24 mouse cellular contexts compared by ENCODE assay signal in the genomic region with DNA sequence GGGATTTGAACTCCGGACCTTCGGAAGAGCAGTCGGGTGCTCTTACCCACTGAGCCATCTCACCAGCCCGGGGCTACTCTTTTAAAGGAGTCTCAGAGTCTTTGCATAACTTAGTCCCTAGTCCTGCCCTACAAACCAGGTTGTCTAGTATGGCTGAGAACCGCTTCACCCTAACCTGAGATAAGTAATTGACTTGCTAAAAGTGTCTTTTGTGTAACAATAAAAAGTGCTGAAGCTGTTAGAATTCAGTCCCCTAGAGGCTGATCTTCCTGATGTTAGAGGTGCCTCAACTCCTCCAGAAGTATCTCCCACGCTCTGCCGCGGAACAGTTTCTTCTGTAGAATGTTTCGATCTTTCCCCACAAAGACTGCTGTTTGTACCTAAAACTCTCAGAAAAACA.
"Had no signal": no experiment of that assay in that cellular context is flagged by ENCODE, and none has a peak within 500 bp of the region (broad histone marks: within the 10 kb centered on the region; RNA-seq: fewer than 3 reads in every experiment).

No protein-coding gene starts in this region.

- H3K4me3 ChIP-seq: heart, adult 2 months; heart, embryonic 13.5 days; heart, embryonic 15.5 days; hindbrain, embryonic 10.5 days; hindbrain, embryonic 12.5 days; intestine, embryonic 15.5 days; limb, embryonic 13.5 days; limb, embryonic 15.5 days; liver, embryonic 12.5 days had no signal

- DNase-seq: gastrocnemius, postnatal 14 days; gastrocnemius, postnatal 36 days; heart, adult 11 months; heart, adult 2 months; heart, postnatal 14 days; heart, postnatal 36 days; kidney, adult 18-20 months; kidney, adult 8-10 months; kidney, postnatal 10 days; kidney, postnatal 25 days; kidney, postnatal 4 days; layer of hippocampus, adult 9-11 months; layer of hippocampus, postnatal 36 days; left cerebral cortex, postnatal 4 days had no signal

- H3K4me1 ChIP-seq: hindbrain, embryonic 12.5 days; intestine, embryonic 15.5 days; limb, embryonic 15.5 days had no signal

- H3K36me3 ChIP-seq: intestine, embryonic 15.5 days had no signal

- H3K9ac ChIP-seq: heart, embryonic 13.5 days; heart, embryonic 15.5 days; hindbrain, embryonic 12.5 days; hindbrain, embryonic 14.5 days; intestine, embryonic 15.5 days; limb, embryonic 13.5 days; limb, embryonic 15.5 days; liver, embryonic 12.5 days; liver, embryonic 14.5 days had no signal

- H3K9me3 ChIP-seq: heart, embryonic 13.5 days; heart, embryonic 15.5 days; hindbrain, embryonic 10.5 days; hindbrain, embryonic 12.5 days; intestine, embryonic 15.5 days; limb, embryonic 13.5 days; limb, embryonic 15.5 days; liver, embryonic 12.5 days had no signal

- H3K27ac ChIP-seq: heart, adult 2 months; heart, embryonic 13.5 days; heart, embryonic 15.5 days; hindbrain, embryonic 10.5 days; hindbrain, embryonic 12.5 days; hindbrain, embryonic 14.5 days; intestine, embryonic 15.5 days; limb, embryonic 13.5 days; limb, embryonic 15.5 days; liver, embryonic 12.5 days; liver, embryonic 14.5 days had no signal
